Mouse (Mus musculus): ENCODE measurements around the gene Ift122. TPM values are rescaled to one million over a fixed set of nuclear protein-coding genes. Genes with fewer than 3 reads are reported as not detected.
"Not testable (repeated sequence)": the region's sequence is repeated elsewhere in the genome, so short reads cannot be mapped to it uniquely, and the experiment has no call there.

Ift122 gene
- polyA plus RNA-seq, 1 experiment from 2014 or later = 2.7 TPM

DNA sequence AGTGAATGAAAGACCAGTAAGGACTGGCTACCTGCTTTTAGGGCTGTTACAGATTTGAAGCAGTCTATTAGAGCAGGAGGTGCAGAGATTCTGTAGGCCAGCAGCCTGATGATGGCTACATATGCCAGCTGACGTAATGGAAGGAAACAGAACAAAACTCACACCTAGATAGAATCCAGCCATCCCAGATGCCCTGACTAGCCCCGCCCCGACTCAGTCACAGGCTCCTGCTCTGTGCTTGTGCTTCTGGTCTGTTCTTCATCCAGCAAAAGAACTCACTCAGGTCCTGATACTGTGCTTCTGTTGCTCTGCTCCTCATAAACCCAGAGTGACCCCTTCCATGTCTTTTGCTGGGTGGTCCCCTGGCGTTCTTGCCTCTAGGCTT, 3.1 kb downstream of the Ift122 start:
- Histone ChIP-seq H3K9ac (ENCODE audit: low read depth, low read length) (no peak overlapping the region), H3K4me3 (ENCODE audit: low read depth, low read length) (no peak overlapping the region), H3K4me1 (ENCODE audit: control insufficient read depth, low read depth, low read length) (peaks cover 18% of the 10 kb centered on the region), H3K9me3 (replicated peaks; ENCODE audit: control insufficient read depth, low read length) (no peaks in the 10 kb centered on the region), H3K36me3 (ENCODE audit: control insufficient read depth, insufficient read depth) (no peaks in the 10 kb centered on the region), H3K27ac (ENCODE audit: low read length) (no peak overlapping the region), H3K4me2 (ENCODE audit: low read depth, low read length) (no peak overlapping the region), H3K27me3 (ENCODE audit: control insufficient read depth, insufficient read depth, low read depth, low read length) (no peaks in the 10 kb centered on the region)
- 61% methylated on average over 4 of the region's 4 CpGs for WGBS (ENCODE audit: insufficient replicate concordance)
- no peak for ATAC-seq (ENCODE audit: low read depth)

DNA sequence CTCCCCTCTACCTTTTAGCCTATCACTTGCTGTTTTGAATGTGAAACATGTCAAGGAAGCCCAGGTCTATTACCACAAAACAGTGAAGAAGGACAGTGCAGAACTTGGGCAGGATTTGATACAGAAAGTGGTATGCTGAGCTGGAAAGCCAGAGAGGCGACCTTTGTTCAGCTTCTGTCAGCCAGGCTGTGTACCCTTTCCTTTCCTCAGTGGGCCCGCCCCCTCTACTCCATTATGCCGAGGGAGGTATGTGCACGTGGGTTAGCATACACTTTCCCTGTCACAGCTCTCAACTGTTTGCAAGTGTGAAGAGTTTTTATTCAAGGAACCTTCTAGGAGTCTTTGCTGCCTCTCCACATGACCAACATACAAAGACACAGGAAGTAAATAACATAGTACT, 6.0 kb downstream of the Ift122 start:
- Histone ChIP-seq H3K27me3 (ENCODE audit: control insufficient read depth, insufficient read depth, low read depth, low read length) (no peaks in the 10 kb centered on the region), H3K4me2 (ENCODE audit: low read depth, low read length) (no peak overlapping the region), H3K9me3 (replicated peaks; ENCODE audit: control insufficient read depth, low read length) (no peaks in the 10 kb centered on the region), H3K27ac (ENCODE audit: low read length) (no peak overlapping the region), H3K4me3 (ENCODE audit: low read depth, low read length) (no peak overlapping the region), H3K4me1 (ENCODE audit: control insufficient read depth, low read depth, low read length) (no peaks in the 10 kb centered on the region; the same call in 1 of the 2 replicates), H3K36me3 (ENCODE audit: control insufficient read depth, insufficient read depth) (no peaks in the 10 kb centered on the region), H3K9ac (ENCODE audit: low read depth, low read length) (no peak overlapping the region)
- 20% methylated on average over 4 of the region's 4 CpGs for WGBS (ENCODE audit: insufficient replicate concordance)
- peak; percentile 68 for ATAC-seq (ENCODE audit: low read depth)

GRCm38 (mm10) chr6:115860027-115860556, 6.8 kb downstream of the Ift122 start:
- no peaks in the 10 kb centered on the region for H3K9me3 ChIP-seq (replicated peaks; ENCODE audit: control insufficient read depth, low read length)
- no peak overlapping the region for H3K4me2 ChIP-seq (ENCODE audit: low read depth, low read length)
- no peak overlapping the region for H3K9ac ChIP-seq (ENCODE audit: low read depth, low read length)
- H3K36me3 ChIP-seq (ENCODE audit: control insufficient read depth, insufficient read depth) = no peaks in the 10 kb centered on the region
- ATAC-seq (ENCODE audit: low read depth) = 0 out of 2 replicates have a peak, but pooled peaks have one; percentile 17
- no peak overlapping the region for H3K27ac ChIP-seq (ENCODE audit: low read length)
- no peak overlapping the region for H3K4me3 ChIP-seq (ENCODE audit: low read depth, low read length)
- no peaks in the 10 kb centered on the region for H3K27me3 ChIP-seq (ENCODE audit: control insufficient read depth, insufficient read depth, low read depth, low read length)
- no peaks in the 10 kb centered on the region; the same call in 1 of the 2 replicates for H3K4me1 ChIP-seq (ENCODE audit: control insufficient read depth, low read depth, low read length)
- 51% methylated on average over 7 of the region's 7 CpGs for WGBS (ENCODE audit: insufficient replicate concordance)

DNA sequence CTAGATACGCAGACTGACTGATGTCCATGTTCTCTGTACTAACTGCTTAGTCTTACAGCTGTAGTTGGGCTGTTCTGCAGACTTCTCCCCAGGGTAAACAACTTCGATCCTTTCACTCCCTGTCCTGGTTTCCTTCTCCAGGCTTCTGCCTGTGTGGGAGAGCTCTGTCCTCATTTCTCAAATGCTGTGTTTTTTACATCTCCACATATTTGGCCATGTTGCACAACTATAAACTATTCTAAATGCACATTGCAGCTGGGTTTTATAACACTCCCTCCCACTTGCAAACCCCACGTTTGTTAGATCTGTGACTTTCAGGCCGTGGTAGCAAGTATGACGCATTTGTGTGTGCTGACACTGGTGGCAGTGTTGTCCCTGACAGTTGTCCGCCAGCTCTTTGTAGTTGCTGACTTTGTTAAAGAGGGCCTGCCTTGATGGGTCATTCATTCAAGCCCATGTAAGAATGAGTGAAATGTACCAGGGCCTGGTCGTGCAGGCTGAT, 10.1 kb downstream of the Ift122 start:
- no peak overlapping the region for H3K4me3 ChIP-seq (ENCODE audit: low read depth, low read length)
- no peak overlapping the region for H3K4me2 ChIP-seq (ENCODE audit: low read depth, low read length)
- H3K36me3 ChIP-seq (ENCODE audit: control insufficient read depth, insufficient read depth) = no peaks in the 10 kb centered on the region
- H3K9me3 ChIP-seq (replicated peaks; ENCODE audit: control insufficient read depth, low read length) = no peaks in the 10 kb centered on the region
- WGBS (ENCODE audit: insufficient replicate concordance) = 51% methylated on average over 7 of the region's 7 CpGs
- H3K9ac ChIP-seq (ENCODE audit: low read depth, low read length) = no peak overlapping the region
- no peaks in the 10 kb centered on the region; the same call in 1 of the 2 replicates for H3K4me1 ChIP-seq (ENCODE audit: control insufficient read depth, low read depth, low read length)
- no peak for ATAC-seq (ENCODE audit: low read depth)
- H3K27ac ChIP-seq (ENCODE audit: low read length) = no peak overlapping the region
- H3K27me3 ChIP-seq (ENCODE audit: control insufficient read depth, insufficient read depth, low read depth, low read length) = no peaks in the 10 kb centered on the region

DNA sequence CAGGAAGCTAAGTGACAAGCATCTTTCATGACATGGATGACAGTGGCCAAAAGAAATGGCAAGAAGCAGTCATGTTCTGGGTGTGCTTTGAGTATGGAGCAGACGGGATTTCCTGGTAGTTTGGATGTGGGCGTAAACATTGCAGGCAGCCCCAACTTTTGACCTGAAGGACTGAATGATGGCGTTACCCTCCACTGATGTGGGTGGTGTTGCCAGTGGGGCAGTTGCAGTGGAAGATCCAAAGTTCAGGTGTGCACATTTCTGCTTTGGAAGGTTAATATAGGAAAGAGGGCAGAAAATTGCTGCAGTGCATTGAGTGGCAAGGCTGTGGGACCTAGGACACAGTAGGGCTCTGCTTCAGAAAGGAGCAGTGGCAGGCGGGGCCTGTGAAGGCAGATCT, 12.0 kb downstream of the Ift122 start:
- H3K4me1 ChIP-seq (ENCODE audit: control insufficient read depth, low read depth, low read length) = no peaks in the 10 kb centered on the region
- no peak overlapping the region for H3K4me3 ChIP-seq (ENCODE audit: low read depth, low read length)
- H3K36me3 ChIP-seq (ENCODE audit: control insufficient read depth, insufficient read depth) = no peaks in the 10 kb centered on the region
- H3K27me3 ChIP-seq (ENCODE audit: control insufficient read depth, insufficient read depth, low read depth, low read length) = no peaks in the 10 kb centered on the region
- WGBS (ENCODE audit: insufficient replicate concordance) = 62% methylated on average over 4 of the region's 4 CpGs
- H3K9ac ChIP-seq (ENCODE audit: low read depth, low read length) = no peak overlapping the region
- no peak overlapping the region for H3K27ac ChIP-seq (ENCODE audit: low read length)
- no peaks in the 10 kb centered on the region for H3K9me3 ChIP-seq (replicated peaks; ENCODE audit: control insufficient read depth, low read length)
- ATAC-seq (ENCODE audit: low read depth) = peak; percentile 19; the same call in 1 of the 2 replicates
- no peak overlapping the region for H3K4me2 ChIP-seq (ENCODE audit: low read depth, low read length)

DNA sequence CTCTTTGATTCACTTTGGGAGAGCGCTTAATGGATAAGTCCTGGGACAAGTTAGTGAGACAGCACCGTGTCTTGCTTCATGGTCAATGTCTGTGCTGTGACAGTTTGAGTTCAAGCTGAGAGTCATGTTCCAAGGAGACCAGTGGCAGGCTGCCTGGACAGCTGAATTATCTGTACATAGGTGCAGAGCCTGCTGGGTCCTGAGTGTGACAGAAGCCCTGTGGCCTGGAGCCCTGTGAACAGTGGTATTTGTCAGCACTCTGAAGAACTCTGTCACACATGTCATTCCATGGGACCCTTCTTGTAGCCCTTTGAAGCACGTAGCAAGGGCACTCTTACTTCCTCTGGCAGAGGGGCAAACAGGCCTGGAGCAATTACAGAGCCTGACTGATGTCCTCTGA, 13.9 kb downstream of the Ift122 start:
- ATAC-seq (ENCODE audit: low read depth); H3K9ac ChIP-seq (ENCODE audit: low read depth, low read length); H3K27ac ChIP-seq (ENCODE audit: low read length); H3K4me3 ChIP-seq (ENCODE audit: low read depth, low read length); H3K4me1 ChIP-seq (ENCODE audit: control insufficient read depth, low read depth, low read length); H3K9me3 ChIP-seq (replicated peaks; ENCODE audit: control insufficient read depth, low read length); H3K36me3 ChIP-seq (ENCODE audit: control insufficient read depth, insufficient read depth); H3K4me2 ChIP-seq (ENCODE audit: low read depth, low read length); H3K27me3 ChIP-seq (ENCODE audit: control insufficient read depth, insufficient read depth, low read depth, low read length): not testable (repeated sequence)
- no CpG with 5 or more reads among the region's 3 CpGs for WGBS (ENCODE audit: insufficient replicate concordance)

GRCm38 (mm10) chr6:115871318-115871717, 18.0 kb downstream of the Ift122 start:
- ATAC-seq (ENCODE audit: low read depth); H3K4me2 ChIP-seq (ENCODE audit: low read depth, low read length); H3K27ac ChIP-seq (ENCODE audit: low read length); H3K4me1 ChIP-seq (ENCODE audit: control insufficient read depth, low read depth, low read length); H3K9me3 ChIP-seq (replicated peaks; ENCODE audit: control insufficient read depth, low read length); H3K36me3 ChIP-seq (ENCODE audit: control insufficient read depth, insufficient read depth); H3K4me3 ChIP-seq (ENCODE audit: low read depth, low read length); H3K9ac ChIP-seq (ENCODE audit: low read depth, low read length); H3K27me3 ChIP-seq (ENCODE audit: control insufficient read depth, insufficient read depth, low read depth, low read length): not testable (repeated sequence)
- WGBS (ENCODE audit: insufficient replicate concordance) = no CpG with 5 or more reads among the region's 3 CpGs

DNA sequence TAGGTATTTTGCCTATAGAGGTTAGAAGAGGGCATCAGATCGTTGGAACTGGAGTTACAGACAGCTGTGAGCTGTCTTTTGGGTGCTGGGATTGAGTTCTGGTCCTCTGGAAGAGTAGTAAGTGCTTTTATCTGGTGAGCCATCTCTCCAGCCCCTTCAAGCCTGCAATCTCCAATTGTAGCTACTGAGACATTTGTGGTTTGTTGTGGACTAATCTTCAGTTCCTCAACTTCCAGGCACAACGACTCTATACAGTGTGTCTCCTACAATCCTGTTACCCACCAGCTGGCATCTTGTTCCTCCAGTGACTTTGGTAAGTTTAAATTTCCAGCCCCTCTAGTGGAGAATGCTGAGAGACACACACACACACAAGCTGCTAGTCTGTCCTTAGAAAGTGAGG, 24.0 kb downstream of the Ift122 start:
- no peak overlapping the region for H3K27ac ChIP-seq (ENCODE audit: low read length)
- no peaks in the 10 kb centered on the region for H3K9me3 ChIP-seq (replicated peaks; ENCODE audit: control insufficient read depth, low read length)
- no peak for ATAC-seq (ENCODE audit: low read depth)
- no peak overlapping the region for H3K4me2 ChIP-seq (ENCODE audit: low read depth, low read length)
- H3K27me3 ChIP-seq (ENCODE audit: control insufficient read depth, insufficient read depth, low read depth, low read length) = no peaks in the 10 kb centered on the region
- no peak overlapping the region for H3K4me3 ChIP-seq (ENCODE audit: low read depth, low read length)
- no peaks in the 10 kb centered on the region for H3K4me1 ChIP-seq (ENCODE audit: control insufficient read depth, low read depth, low read length)
- no peak overlapping the region for H3K9ac ChIP-seq (ENCODE audit: low read depth, low read length)
- H3K36me3 ChIP-seq (ENCODE audit: control insufficient read depth, insufficient read depth) = no peaks in the 10 kb centered on the region
- 26% methylated on average over 2 of the region's 2 CpGs for WGBS (ENCODE audit: insufficient replicate concordance)

DNA sequence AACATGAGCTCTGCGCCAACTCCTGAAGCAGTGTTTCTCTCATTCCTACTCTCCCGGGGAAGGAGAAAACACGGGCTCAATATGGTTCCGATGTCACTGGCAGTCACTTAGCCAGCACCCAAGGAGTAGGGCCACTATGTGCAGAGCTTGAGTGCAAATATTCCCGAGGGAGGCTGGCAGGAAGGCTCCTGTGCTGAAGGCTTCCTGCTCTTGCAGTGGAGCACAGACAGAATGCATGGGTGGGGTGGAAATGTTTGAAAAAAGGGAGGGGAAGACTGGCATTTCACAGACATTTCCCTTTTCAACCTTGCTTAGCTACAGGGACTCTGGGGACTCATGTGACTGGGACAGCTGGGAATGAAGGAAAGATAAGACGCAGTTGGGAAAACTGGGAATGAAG, 25.4 kb downstream of the Ift122 start:
- Histone ChIP-seq H3K36me3 (ENCODE audit: control insufficient read depth, insufficient read depth) (no peaks in the 10 kb centered on the region), H3K9me3 (replicated peaks; ENCODE audit: control insufficient read depth, low read length) (no peaks in the 10 kb centered on the region), H3K4me3 (ENCODE audit: low read depth, low read length) (no peak overlapping the region), H3K9ac (ENCODE audit: low read depth, low read length) (no peak overlapping the region), H3K27me3 (ENCODE audit: control insufficient read depth, insufficient read depth, low read depth, low read length) (no peaks in the 10 kb centered on the region), H3K4me1 (ENCODE audit: control insufficient read depth, low read depth, low read length) (no peaks in the 10 kb centered on the region), H3K27ac (ENCODE audit: low read length) (no peak overlapping the region), H3K4me2 (ENCODE audit: low read depth, low read length) (no peak overlapping the region)
- 54% methylated on average over 6 of the region's 6 CpGs for WGBS (ENCODE audit: insufficient replicate concordance)
- no peak for ATAC-seq (ENCODE audit: low read depth)

Measured in liver, embryonic 16.5 days (tissue).